Mouse (Mus musculus) C2C12 (cell line): Measurements from ENCODE around the gene Olfr609.
"Not testable (repeated sequence)": the region's sequence is repeated elsewhere in the genome, so short reads cannot be mapped to it uniquely, and the experiment has no call there.

Source experiments
- CTCF ChIP-seq: IDR thresholded peaks from one replicate; pipeline ENCODE4 v1.5.1; 2011; ENCODE audit not compliant: control insufficient read depth, insufficient read depth, insufficient read length
- FOSL1 ChIP-seq: IDR thresholded peaks from one replicate; pipeline ENCODE4 v1.8.0; 2011; ENCODE audit warnings: mild to moderate bottlenecking, low read length; ENCODE audit not compliant: poor library complexity, insufficient read depth, severe bottlenecking
- MAX ChIP-seq: IDR thresholded peaks from one replicate; pipeline ENCODE4 v1.6.1; 2011; ENCODE audit warnings: mild to moderate bottlenecking, control low read depth
- MYOD1 ChIP-seq: IDR thresholded peaks from one replicate; pipeline ENCODE4 v1.6.1; 2011; ENCODE audit warnings: low read depth; ENCODE audit not compliant: control insufficient read depth, insufficient read length
- MYOG ChIP-seq: IDR thresholded peaks from one replicate; pipeline ENCODE4 v1.6.1; 2011; ENCODE audit not compliant: control insufficient read depth, insufficient read length; ENCODE audit errors: extremely low read depth
- USF1 ChIP-seq: IDR thresholded peaks from one replicate; pipeline ENCODE4 v1.6.1; 2011; ENCODE audit warnings: low read depth, mild to moderate bottlenecking, control low read depth, moderate library complexity

DNA sequence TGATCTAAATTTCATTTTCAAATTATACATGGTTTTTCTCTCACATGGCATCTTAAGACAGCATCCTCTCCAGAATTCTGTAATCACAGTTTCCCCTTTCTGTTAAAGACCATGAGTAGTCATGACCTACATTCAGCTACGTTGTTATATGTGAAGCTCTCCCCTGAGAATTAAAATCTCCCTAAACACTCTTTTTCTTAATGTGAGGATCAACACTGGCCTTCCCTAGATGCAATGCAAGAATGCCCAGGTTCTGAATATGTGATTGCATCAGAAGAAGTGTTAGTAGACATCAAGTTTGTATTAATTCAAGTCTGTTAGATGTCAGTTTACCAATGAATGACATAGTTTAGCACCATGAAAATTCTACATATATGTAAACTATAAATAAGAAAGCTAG is 22.9 kb upstream of the Olfr609 start, which contains the start of gene Olfr611:
- not testable (repeated sequence) for TF ChIP-seq USF1, FOSL1, CTCF, MYOG, MYOD1, MAX
